Mouse (Mus musculus) midbrain, embryonic 10.5 days (tissue): ENCODE data around the gene Med19. TPM values are rescaled to one million over a fixed set of nuclear protein-coding genes. Genes with fewer than 3 reads are reported as not detected.

Experiments used
- DNase-seq: peaks from one replicate; pipeline ENCODE4 v3.0.0-alpha.2; 2017; ENCODE audit warnings: low spot score
- H3K27ac ChIP-seq: fragments of 300-500 bp; sonication (generic); replicated peaks from 2 replicates; pipeline ENCODE4 v1.5.1; 2016; ENCODE audit warnings: mild to moderate bottlenecking
- H3K27me3 ChIP-seq: fragments of 300-500 bp; sonication (generic); 2 replicates; pipeline ENCODE4 v1.6.1; 2016; ENCODE audit warnings: low read depth, mild to moderate bottlenecking; ENCODE audit not compliant: poor library complexity, severe bottlenecking
- H3K36me3 ChIP-seq: fragments of 300-500 bp; sonication (generic); 2 replicates; pipeline ENCODE4 v1.6.1; 2016; ENCODE audit warnings: mild to moderate bottlenecking, moderate library complexity
- H3K4me1 ChIP-seq: fragments of 300-500 bp; sonication (generic); 2 replicates; pipeline ENCODE4 v1.6.1; 2016
- H3K4me3 ChIP-seq: fragments of 300-500 bp; sonication (generic); 2 replicates; pipeline ENCODE4 v1.5.1; 2016; ENCODE audit warnings: mild to moderate bottlenecking, moderate library complexity
- H3K9me3 ChIP-seq: fragments of 300-500 bp; sonication (generic); replicated peaks from 2 replicates; pipeline ENCODE4 v1.6.1; 2016; ENCODE audit warnings: mild to moderate bottlenecking
- WGBS: fragments of 180-500 bp; shearing (Covaris S2); methylation state at CpG from one replicate; pipeline ENCODE4 v1.1.7; 2016; 5-methylcytosine and 5-hydroxymethylcytosine counted together
- polyA plus RNA-seq: library from polyadenylated mRNA; unstranded; fragments of >200 nt; fragmentation: Nextera tagmentation; extraction: Ambion mirVana; gene quantifications from 2 replicates; pipeline ENCODE4 v1.2.1, GENCODE M21; 2016

The Med19 gene
- polyA plus RNA-seq, 1 experiment from 2014 or later = 48.4 TPM

DNA sequence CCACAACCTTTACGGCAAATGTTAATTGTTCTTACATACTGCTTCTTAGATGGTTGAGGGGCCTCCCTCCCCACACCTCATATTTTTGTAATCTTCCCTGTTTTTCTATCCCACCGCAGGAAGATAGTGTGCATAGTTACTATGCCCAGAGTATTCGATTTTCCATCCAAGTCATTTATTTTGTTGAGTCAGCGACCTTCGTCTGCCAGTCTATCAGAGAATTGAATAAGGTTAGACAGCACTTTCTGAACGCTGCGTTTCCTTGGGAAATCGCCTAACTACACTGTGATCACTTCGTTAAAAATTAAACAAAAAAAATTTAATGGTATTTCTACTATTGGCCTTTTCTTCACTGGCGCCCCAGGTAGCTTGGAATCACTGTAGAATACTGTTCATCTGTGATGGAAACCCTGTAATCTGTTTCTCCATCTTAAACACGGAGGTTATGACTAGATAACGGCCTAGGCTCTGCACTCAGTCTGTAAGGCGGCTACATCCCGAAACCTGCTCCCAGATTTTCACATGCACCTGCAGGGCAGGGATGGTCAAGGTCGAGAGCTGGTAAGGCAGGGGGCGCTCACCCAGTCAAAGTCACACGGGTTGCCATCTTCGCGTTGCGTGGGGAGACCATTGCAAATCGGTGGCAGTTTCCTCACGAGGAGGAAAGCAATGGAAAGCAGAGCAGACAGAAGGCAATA lies 783 bp upstream of the Med19 start:
- WGBS = 10% methylated on average over 22 of the region's 22 CpGs
- no peak for DNase-seq
- H3K4me1 ChIP-seq = peaks cover 24% of the 10 kb centered on the region
- H3K4me3 ChIP-seq = peak overlapping the region; percentile 99
- H3K27me3 ChIP-seq = no peaks in the 10 kb centered on the region
- H3K9me3 ChIP-seq = no peaks in the 10 kb centered on the region
- peaks cover 60% of the 10 kb centered on the region for H3K36me3 ChIP-seq
- H3K27ac ChIP-seq = peak overlapping the region; percentile 84

DNA sequence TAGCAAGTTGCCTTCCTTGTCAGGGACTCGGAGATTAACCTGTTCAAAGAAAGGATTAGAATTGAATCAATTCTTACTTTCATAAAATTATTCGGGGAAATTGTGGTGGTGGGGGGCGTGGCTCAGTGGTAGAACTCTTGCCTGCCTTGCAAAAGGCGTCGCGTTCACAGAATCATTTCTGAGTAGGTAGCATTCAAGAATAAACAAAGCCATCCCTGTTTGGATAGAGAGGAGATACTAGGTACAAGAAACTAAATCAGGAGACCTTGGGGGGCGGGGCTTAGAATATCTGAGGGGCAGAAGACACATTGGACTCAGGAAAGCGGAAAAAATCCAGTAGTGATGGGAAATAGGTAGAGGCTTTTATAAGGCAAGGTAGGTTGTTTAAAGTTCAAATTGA lies 814 bp downstream of the Med19 start, which contains the start of gene Tmx2:
Tmx2 (minus strand) TSS at position 125 of the 400 bp plus-strand sequence.
- Histone ChIP-seq H3K9me3 (no peaks in the 10 kb centered on the region), H3K36me3 (peaks cover 52% of the 10 kb centered on the region), H3K4me3 (peak within 1 kb of the TSS; percentile 99), H3K27me3 (no peaks in the 10 kb centered on the region), H3K4me1 (peaks cover 24% of the 10 kb centered on the region), H3K27ac (peak within 1 kb of the TSS; percentile 91)
- DNase-seq = no peak
- 24% methylated on average over 8 of the region's 8 CpGs for WGBS

DNA sequence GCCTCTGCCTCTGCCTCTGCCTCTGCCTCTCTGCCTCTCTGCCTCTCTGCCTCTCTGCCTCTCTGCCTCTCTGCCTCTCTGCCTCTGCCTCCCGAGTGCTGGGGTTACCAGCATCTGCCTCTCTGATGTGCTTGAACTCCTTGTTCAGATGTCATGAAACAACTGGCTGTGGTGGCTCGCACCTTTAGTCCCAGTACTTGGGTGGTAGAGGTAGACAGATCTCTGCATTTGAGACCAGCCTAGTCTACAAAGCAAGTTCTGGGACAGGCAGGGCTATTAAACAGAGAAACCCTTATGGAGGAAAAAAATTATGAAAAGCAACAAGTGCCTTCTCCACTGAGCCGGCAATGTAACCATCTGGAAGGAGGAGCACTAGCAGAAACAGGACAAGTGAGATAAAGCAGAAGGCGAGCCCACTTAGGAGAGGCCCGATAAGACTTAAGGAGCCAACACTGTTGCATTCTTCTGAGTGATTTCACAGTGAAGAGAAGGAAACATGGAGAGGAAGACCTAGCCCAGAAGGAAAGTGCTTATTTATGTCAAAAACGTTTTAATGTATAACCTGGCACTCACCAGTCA lies 4.5 kb downstream of the Med19 start:
- Histone ChIP-seq H3K4me3 (no peak overlapping the region), H3K9me3 (no peaks in the 10 kb centered on the region), H3K4me1 (peaks cover 11% of the 10 kb centered on the region), H3K27me3 (no peaks in the 10 kb centered on the region), H3K36me3 (peaks cover 64% of the 10 kb centered on the region), H3K27ac (no peak overlapping the region)
- DNase-seq = no peak
- 86% methylated on average over 6 of the region's 6 CpGs for WGBS

DNA sequence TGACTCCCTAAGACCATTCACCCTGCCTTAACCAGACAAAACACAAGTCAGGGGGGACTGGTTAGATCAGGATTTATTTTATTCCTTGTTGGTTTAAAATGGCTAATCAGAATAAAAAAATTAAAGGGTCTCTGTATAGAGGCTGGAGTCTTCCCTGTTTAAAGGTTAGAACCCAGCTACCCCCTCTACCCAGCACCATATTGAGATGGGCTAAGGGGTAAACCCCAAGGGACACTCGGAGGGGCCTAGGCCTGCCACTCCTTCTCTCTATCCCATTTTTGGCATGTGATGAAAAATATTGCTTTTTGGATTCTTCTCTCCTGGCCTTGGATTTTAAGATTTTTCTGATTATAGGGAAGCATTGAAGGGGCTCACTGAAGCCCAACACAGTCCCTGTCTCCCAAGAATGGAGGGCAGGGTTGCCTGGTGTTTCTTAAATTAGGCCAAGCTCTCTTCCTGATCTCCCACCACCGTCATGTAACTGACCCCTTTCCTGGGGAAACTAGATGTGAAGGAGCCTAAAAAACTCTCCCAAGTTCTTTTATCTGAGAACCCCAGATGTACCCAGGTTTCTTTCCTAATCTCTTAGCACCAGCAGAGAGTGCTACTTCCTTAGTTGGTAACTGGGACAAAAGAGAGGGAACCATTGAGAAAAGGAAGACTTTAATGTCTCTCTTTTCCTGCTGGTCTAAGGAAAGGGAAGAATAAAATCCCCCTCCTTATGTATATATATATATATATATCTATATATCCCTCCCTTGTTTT lies 10.1 kb downstream of the Med19 start:
- no peak for DNase-seq
- Histone ChIP-seq H3K9me3 (no peaks in the 10 kb centered on the region), H3K4me1 (no peaks in the 10 kb centered on the region), H3K4me3 (no peak overlapping the region), H3K27me3 (no peaks in the 10 kb centered on the region), H3K27ac (no peak overlapping the region), H3K36me3 (peaks cover 93% of the 10 kb centered on the region)
- WGBS = 82% methylated on average over 2 of the region's 2 CpGs

DNA sequence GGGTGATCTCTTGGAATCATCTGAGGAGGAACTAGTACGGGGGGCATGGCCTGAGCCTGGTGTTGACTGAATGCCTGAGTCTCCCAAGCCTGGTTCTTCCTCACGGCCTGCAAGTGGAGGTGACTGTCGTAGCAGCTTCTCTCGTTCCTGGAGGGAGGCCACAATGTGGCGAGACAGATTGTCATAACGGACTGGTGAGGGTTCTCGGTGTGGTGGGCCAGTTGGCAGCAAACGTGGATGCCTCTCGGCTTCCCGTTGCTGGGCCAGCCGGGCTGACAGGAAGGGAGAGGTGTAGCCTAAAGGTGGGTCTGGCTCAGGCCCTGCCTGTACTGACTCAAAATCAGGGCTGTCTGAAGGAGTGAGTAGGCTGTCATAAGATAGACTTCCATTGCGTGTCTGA lies 11.8 kb downstream of the Med19 start:
- no peaks in the 10 kb centered on the region for H3K27me3 ChIP-seq
- H3K9me3 ChIP-seq = no peaks in the 10 kb centered on the region
- H3K27ac ChIP-seq = no peak overlapping the region
- peaks cover 99% of the 10 kb centered on the region for H3K36me3 ChIP-seq
- H3K4me1 ChIP-seq = no peaks in the 10 kb centered on the region
- DNase-seq = no peak
- 93% methylated on average over 12 of the region's 12 CpGs for WGBS
- H3K4me3 ChIP-seq = no peak overlapping the region

DNA sequence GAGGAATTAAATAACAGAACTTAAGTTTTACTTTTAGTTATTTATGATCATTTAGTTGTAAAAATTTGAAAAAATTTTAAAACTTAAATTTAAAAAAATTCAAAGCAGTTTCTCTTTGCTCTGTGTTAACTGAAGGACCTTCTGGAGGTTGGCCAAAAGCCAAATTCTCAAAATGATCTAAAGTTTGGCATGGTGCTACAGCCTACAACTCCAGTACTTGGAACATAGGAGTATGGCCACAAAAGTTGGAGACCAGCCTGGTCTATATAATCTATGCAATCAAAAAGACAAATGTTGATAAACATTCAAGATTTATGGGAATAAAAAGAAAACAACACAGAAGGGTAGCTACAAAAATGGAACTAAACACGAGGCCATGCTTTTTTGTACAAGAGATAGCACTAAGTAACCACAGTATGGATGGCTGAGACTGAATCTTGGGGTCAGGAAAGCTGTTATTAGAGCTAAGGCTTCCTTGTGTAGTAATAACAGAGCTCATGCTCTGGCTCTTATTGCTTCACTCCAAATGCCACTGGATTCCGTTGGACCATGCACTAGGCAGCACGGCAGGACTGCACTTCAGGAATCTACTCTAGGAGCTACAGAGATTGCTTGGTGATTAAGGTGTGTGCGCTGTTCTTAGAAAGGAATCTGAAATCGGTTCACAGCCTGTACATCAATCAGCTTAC lies 16.9 kb downstream of the Med19 start:
- no peak for DNase-seq
- no peak overlapping the region for H3K4me3 ChIP-seq
- H3K4me1 ChIP-seq = no peaks in the 10 kb centered on the region
- H3K27me3 ChIP-seq = no peaks in the 10 kb centered on the region
- WGBS = 95% methylated on average over 5 of the region's 5 CpGs
- no peaks in the 10 kb centered on the region for H3K9me3 ChIP-seq
- H3K27ac ChIP-seq = no peak overlapping the region
- peaks cover 90% of the 10 kb centered on the region for H3K36me3 ChIP-seq

DNA sequence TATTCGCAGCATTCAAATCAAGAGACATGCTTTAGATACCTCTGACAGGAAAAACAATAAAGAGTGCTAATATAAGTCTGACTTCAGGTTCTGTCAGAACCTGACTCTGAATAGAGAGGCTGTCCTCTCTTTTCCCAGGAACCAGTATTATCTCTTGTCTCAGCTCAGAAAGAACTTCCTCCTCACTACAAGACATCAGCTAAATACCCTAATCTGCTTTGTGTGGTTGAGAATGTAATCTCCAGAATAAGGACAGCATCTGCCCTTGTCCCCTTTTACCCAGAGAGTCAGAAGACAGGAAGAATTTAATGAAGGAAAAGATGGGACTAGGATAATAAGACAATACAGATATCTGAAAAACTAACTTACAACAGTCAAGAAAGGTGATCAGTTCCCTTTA lies 25.3 kb downstream of the Med19 start:
- no peaks in the 10 kb centered on the region for H3K4me1 ChIP-seq
- H3K4me3 ChIP-seq = no peak overlapping the region
- H3K36me3 ChIP-seq = peaks cover 90% of the 10 kb centered on the region
- DNase-seq = no peak
- H3K9me3 ChIP-seq = no peaks in the 10 kb centered on the region
- WGBS = 92% methylated on average over 1 of the region's 1 CpGs
- no peaks in the 10 kb centered on the region for H3K27me3 ChIP-seq
- H3K27ac ChIP-seq = no peak overlapping the region

DNA sequence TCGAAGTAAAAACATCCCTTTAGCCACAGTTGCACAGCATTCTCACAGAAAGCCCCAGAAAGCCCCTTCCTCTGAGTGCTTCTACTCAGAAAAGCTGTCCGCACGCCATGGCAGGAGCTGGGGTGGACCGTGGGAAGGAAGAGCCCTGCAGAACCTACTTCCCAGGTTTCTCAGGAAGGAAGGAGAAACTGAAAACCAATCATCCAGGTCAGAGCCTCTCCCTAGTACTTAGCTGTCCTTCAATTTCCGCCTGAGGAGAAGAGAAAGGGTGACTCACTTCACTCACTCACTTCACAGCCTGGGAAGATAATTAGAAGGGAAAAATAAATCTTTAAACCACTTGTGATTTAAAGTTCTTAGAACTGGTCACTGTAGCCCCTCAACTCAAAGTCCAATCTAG lies 26.1 kb downstream of the Med19 start:
- no peaks in the 10 kb centered on the region for H3K4me1 ChIP-seq
- no peaks in the 10 kb centered on the region for H3K27me3 ChIP-seq
- no peak overlapping the region for H3K4me3 ChIP-seq
- no peaks in the 10 kb centered on the region for H3K9me3 ChIP-seq
- no peak overlapping the region for H3K27ac ChIP-seq
- no peak for DNase-seq
- 79% methylated on average over 5 of the region's 5 CpGs for WGBS
- H3K36me3 ChIP-seq = peaks cover 90% of the 10 kb centered on the region

DNA sequence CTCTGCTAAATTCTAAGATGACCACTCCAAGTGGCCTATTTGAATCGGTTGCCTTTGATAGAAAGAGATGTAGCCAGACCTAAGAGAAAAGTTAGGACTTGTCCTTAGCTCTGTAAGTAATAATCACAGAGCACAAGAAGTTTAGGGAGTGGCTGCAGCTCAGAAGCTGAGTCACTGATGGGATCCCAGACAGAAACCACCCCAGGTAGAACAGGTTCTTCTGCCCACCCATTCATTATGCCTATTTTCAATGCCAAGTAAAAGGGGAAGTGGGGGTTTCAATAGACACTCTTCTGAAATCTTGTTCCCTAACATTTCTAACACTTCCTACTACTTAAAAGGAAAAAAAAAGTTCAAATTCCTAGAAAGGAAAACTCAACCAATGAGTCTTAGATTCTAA lies 27.1 kb downstream of the Med19 start:
- no peak overlapping the region for H3K27ac ChIP-seq
- no peaks in the 10 kb centered on the region for H3K27me3 ChIP-seq
- H3K4me3 ChIP-seq = no peak overlapping the region
- 89% methylated on average over 1 of the region's 1 CpGs for WGBS
- no peaks in the 10 kb centered on the region for H3K9me3 ChIP-seq
- H3K4me1 ChIP-seq = no peaks in the 10 kb centered on the region
- no peak for DNase-seq
- peaks cover 90% of the 10 kb centered on the region for H3K36me3 ChIP-seq

DNA sequence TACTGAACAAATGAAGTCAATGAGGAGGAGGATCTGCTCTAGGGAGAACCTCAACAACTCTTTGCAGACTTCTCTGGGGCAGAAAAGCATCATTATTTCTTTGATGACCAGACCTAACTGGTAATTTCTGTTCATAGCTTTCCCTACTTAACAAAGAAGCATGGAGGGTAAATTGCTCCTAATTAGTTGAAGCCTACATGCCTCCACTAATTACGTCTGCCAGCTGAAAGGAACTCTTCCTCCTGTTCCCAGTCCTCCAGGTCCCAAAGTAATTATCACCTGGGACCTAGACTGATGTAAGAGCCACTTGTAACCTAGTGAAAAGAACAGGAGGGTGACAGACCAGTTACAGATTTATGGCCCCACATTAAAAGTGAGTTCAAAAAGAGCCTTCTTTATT lies 29.3 kb downstream of the Med19 start:
- 70% methylated on average over 1 of the region's 1 CpGs for WGBS
- H3K27me3 ChIP-seq = no peaks in the 10 kb centered on the region
- no peak overlapping the region for H3K4me3 ChIP-seq
- H3K27ac ChIP-seq = no peak overlapping the region
- no peak for DNase-seq
- 0 out of 2 replicates have a peak, but pooled peaks cover 1% of the 10 kb centered on the region for H3K4me1 ChIP-seq
- no peaks in the 10 kb centered on the region for H3K9me3 ChIP-seq
- peaks cover 87% of the 10 kb centered on the region for H3K36me3 ChIP-seq

DNA sequence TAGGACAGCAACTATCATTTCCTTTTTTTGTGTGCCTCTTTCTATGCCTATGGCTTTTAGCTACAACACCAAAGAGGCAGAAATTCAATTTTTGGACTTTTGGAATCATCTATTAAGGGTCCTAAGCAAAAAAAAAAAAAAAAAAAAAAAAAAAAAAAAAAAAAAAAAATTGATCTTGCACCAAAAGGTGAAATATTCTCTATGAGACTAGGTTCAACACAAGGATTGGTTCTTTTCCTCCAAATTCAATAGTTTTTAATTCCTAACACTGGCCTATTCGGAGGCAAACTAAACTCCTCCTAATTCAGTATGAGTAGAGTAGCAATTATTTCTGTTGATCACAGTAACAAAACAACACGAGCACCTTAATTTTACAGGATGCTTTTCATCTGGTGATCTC lies 33.7 kb downstream of the Med19 start:
- Histone ChIP-seq H3K27me3 (no peaks in the 10 kb centered on the region), H3K36me3 (peaks cover 50% of the 10 kb centered on the region), H3K27ac (no peak overlapping the region), H3K4me3 (no peak overlapping the region), H3K4me1 (peaks cover 27% of the 10 kb centered on the region), H3K9me3 (no peaks in the 10 kb centered on the region)
- 92% methylated on average over 2 of the region's 2 CpGs for WGBS
- DNase-seq = no peak

DNA sequence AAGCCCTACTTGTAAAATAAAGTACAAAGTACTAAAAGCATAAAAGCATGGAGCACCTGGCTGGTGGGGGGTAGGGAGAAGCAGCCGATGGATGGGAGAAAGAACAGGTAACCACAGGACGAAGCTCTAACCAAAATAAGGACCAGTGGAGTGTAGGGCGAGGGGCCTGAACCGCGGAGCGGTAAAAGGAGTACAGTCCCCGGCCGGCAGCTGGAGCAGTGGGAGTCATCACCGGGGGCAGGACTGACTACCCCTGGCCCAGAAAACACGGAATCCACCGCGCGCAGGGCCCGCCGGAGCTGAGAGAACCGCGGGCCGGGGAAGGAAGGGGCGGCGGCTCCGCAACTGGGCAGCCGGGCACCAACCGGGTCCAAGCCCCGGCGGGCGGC lies 36.2 kb downstream of the Med19 start:
- H3K9me3 ChIP-seq = no peaks in the 10 kb centered on the region
- H3K4me3 ChIP-seq = peak overlapping the region; percentile 96
- no peak for DNase-seq
- H3K27me3 ChIP-seq = no peaks in the 10 kb centered on the region
- under 1% methylated on average over 24 of the region's 26 CpGs for WGBS
- H3K4me1 ChIP-seq = peaks cover 29% of the 10 kb centered on the region
- H3K27ac ChIP-seq = peak overlapping the region; percentile 96
- peaks cover 25% of the 10 kb centered on the region for H3K36me3 ChIP-seq
